Mouse (Mus musculus) lung, adult 2 months (tissue): ENCODE measurements around the gene St13.

Experiments used
- CTCF ChIP-seq: fragments of 200-500 bp; IDR thresholded peaks from 2 replicates; pipeline ENCODE4 v1.5.1; 2011; ENCODE audit warnings: mild to moderate bottlenecking, low read length, control low read depth; ENCODE audit not compliant: insufficient read depth
- POLR2A ChIP-seq: fragments of 200-500 bp; IDR thresholded peaks from 2 replicates; pipeline ENCODE4 v1.6.1; 2011; ENCODE audit warnings: low read depth, mild to moderate bottlenecking, control low read depth, low read length, borderline replicate concordance; ENCODE audit errors: extremely low read depth

GRCm38 (mm10) chr15:81324979-81325378 is 74.9 kb downstream of the St13 start:
- TF ChIP-seq POLR2A (no peak), CTCF (no peak)
